Mouse (Mus musculus) testis, adult 2 months (tissue): Measurements from ENCODE around the gene Fryl.

Experiments used
- CTCF ChIP-seq: fragments of 200-500 bp; IDR thresholded peaks from 2 replicates; pipeline ENCODE4 v1.5.1; 2012; ENCODE audit warnings: low read depth, mild to moderate bottlenecking, inconsistent platforms, low read length, moderate library complexity; ENCODE audit not compliant: control insufficient read depth, insufficient read depth, insufficient replicate concordance
- POLR2A ChIP-seq: fragments of 200-500 bp; IDR thresholded peaks from 2 replicates; pipeline ENCODE4 v1.6.1; 2012; ENCODE audit warnings: low read depth, mild to moderate bottlenecking, inconsistent platforms, low read length, moderate library complexity; ENCODE audit not compliant: control insufficient read depth

DNA sequence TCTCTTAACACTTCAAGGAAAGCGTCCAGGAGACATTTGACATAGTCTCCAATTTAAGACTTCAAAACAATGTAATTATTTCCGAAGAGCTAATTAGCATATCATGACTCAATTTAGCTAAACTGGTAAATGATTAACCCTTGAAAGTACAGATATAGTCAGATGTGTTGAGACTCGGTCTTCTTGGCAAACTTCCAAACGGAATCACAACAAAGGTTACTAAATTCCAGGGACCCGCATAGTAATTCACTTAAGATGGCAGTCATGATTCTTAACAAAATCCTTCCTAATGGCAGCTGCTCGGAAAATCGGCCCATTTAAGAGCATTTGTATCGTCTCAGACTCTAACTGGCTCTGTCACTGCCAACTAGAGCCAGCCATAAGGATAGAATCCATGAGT, 266.7 kb downstream of the Fryl start:
- TF ChIP-seq POLR2A (no peak), CTCF (no peak)
